Mouse (Mus musculus): ENCODE measurements around the gene Acss1. TPM values are rescaled to one million over a fixed set of nuclear protein-coding genes. Genes with fewer than 3 reads are reported as not detected.

Gene Acss1
- polyA plus RNA-seq, 1 experiment from 2014 or later, result 12.3 TPM

DNA sequence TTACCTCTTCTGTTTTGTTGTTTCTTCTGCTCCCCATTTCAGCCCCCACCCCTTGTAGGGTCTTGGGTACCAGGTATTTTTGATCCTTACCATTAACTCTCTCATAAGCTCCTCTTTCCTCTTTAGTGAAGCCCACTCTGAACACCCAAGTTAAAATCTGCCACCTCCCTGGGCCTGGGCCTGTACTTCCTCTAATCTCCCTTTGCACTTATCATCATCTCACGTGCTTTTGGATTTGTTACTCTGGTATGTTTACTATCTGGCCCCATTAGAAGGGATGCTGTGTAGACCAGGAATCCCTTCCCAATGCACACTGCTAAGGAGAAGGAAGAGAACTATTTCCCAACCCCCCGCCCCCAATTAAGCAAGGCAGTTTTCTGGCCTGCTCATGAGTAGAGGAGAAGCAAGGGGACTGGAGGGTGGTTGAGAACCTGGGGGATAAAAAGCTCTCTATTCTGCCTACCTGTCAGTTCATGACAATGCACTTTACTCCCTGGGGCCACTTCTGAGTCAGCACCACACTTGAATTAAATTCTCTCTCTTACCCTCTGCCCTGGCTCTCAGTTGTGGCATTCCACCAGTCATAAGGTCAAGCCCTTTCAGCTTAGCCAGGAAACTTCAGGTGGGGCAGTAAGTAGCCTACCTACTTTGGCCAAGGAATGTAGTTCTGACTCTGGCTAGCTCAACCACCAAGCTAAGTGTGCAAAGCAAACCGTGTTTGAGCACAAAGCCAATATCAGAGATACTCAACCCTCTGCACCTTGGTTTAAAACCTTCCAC, 72.7 kb downstream of the Acss1 start:
- no peak overlapping the region for H3K4me3 ChIP-seq (replicated peaks)
- H3K9me3 ChIP-seq (replicated peaks), result no peaks in the 10 kb centered on the region
- H3K4me2 ChIP-seq, result no peak overlapping the region
- ATAC-seq (ENCODE audit: low FRiP score), result no peak
- no peaks in the 10 kb centered on the region for H3K4me1 ChIP-seq
- H3K36me3 ChIP-seq, result peaks cover 32% of the 10 kb centered on the region
- no peak overlapping the region for H3K27ac ChIP-seq (replicated peaks)
- WGBS, result 94% methylated on average over 3 of the region's 3 CpGs
- no peak overlapping the region for H3K9ac ChIP-seq (replicated peaks)
- no peaks in the 10 kb centered on the region for H3K27me3 ChIP-seq (replicated peaks)

DNA sequence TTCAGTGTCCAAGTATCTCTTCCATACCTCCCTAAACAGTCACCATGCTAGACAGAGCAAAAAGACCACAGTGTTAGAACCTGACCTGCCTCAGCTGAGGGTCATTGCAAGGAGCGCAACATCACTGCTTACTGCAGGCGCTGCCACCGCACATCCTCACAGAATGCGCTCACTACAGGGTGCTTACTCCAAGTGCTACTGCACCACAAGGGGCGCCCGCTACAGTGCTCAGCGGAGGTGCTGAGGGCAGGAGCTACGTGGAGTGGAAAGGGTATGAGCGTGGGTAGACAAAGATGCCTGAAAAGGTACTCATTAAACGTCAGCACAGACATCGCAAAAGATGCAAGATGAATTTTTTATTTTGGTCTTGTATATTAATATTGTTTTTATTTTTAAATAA, 79.2 kb downstream of the Acss1 start:
- no peak for ATAC-seq (ENCODE audit: low FRiP score)
- H3K36me3 ChIP-seq, result peaks cover 72% of the 10 kb centered on the region
- WGBS, result 83% methylated on average over 11 of the region's 11 CpGs
- no peak overlapping the region for H3K27ac ChIP-seq (replicated peaks)
- H3K4me1 ChIP-seq, result no peaks in the 10 kb centered on the region
- H3K4me3 ChIP-seq (replicated peaks), result no peak overlapping the region
- no peaks in the 10 kb centered on the region for H3K27me3 ChIP-seq (replicated peaks)
- H3K9me3 ChIP-seq (replicated peaks), result no peaks in the 10 kb centered on the region
- H3K4me2 ChIP-seq, result no peak overlapping the region
- H3K9ac ChIP-seq (replicated peaks), result no peak overlapping the region

DNA sequence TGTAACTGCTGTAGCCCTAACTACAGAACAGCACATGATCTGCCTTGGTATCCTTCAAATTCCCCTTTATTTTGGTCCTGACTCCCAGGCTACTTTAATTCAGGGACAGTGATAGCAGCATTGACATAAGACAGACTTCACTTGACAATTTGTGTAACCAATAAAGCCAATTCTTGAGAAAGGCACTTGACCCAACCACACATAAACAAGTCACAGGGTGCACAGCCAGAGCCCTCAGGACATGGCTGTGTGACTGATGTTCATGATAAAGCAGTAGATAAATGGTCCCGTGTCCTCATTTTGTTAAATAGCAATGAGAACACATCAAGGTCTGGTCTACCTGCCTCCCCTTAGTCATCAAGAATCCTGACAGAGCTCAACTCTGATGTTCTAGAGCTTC, 88.7 kb downstream of the Acss1 start:
- no peak overlapping the region for H3K27ac ChIP-seq (replicated peaks)
- H3K9me3 ChIP-seq (replicated peaks), result no peaks in the 10 kb centered on the region
- H3K4me3 ChIP-seq (replicated peaks), result no peak overlapping the region
- no peak overlapping the region for H3K9ac ChIP-seq (replicated peaks)
- peaks cover 24% of the 10 kb centered on the region for H3K36me3 ChIP-seq
- H3K4me1 ChIP-seq, result no peaks in the 10 kb centered on the region
- ATAC-seq (ENCODE audit: low FRiP score), result no peak
- H3K4me2 ChIP-seq, result no peak overlapping the region
- WGBS, result 86% methylated on average over 1 of the region's 1 CpGs
- H3K27me3 ChIP-seq (replicated peaks), result no peaks in the 10 kb centered on the region

DNA sequence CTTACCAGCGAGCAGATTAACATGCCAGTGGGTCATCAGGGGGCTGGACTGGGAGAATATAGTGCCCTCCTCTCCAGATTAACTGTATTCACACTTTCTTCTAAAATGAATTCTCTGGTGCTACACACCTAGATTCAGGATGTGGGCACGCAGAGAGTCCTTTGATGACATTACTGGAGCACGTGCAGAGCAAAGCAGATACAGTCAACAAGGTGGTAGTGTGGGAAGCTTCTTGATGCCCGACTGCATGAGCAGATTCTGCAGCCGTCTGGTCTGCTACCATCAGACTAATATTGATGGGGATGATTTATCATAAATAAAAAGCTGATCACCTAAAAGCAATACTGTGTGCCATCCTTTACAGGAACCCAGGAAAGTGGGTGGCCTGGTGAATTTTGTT, 89.7 kb downstream of the Acss1 start:
- Histone ChIP-seq H3K27ac (replicated peaks) (no peak overlapping the region), H3K36me3 (peaks cover 14% of the 10 kb centered on the region), H3K9me3 (replicated peaks) (no peaks in the 10 kb centered on the region), H3K4me1 (no peaks in the 10 kb centered on the region), H3K4me3 (replicated peaks) (no peak overlapping the region), H3K27me3 (replicated peaks) (no peaks in the 10 kb centered on the region), H3K4me2 (no peak overlapping the region), H3K9ac (replicated peaks) (no peak overlapping the region)
- WGBS, result 88% methylated on average over 5 of the region's 5 CpGs
- no peak for ATAC-seq (ENCODE audit: low FRiP score)

DNA sequence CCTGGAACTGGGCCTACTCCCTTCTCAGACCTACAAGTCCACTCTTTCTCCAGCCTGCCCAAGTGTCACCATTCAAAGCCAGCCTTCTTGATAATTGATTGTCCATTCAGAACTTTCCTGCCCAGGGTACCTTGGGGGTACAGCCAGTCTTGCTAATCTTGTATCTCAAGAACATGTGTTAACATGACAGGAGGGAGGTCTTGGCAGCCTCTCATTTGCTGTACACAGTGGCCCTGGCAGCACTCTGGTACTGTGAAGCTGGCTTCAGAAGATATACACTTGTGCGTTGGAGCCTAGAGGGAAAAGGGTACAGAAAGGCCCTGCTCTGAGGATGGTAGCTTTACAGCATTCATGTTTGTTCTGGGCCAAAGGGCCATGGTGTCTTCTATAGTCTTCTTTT, 92.0 kb downstream of the Acss1 start:
- Histone ChIP-seq H3K4me1 (no peaks in the 10 kb centered on the region), H3K4me3 (replicated peaks) (no peak overlapping the region), H3K27me3 (replicated peaks) (no peaks in the 10 kb centered on the region), H3K4me2 (no peak overlapping the region), H3K36me3 (peaks cover 3% of the 10 kb centered on the region; the same call in 1 of the 2 replicates), H3K9me3 (replicated peaks) (no peaks in the 10 kb centered on the region), H3K27ac (replicated peaks) (no peak overlapping the region), H3K9ac (replicated peaks) (no peak overlapping the region)
- ATAC-seq (ENCODE audit: low FRiP score), result no peak
- 97% methylated on average over 1 of the region's 1 CpGs for WGBS

DNA sequence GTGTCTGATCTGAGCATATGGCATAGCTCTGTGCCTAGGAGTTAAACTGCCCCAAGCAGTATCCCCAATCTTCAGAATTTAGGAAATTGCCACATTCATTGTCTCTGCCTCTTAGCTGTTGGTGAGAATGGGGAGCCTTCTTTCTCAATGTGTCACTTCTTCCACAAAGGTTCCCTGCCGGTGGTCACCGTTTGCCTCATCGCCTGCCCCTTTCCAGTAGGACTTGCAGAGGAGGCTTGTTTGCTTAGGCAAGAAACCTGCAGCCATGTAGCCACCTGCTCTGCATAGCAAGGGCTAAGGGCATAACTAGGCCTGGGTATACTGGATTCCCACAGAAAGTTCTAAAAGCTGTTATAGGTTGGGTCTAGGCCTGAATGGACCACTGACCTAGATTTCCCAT, 95.8 kb downstream of the Acss1 start:
- Histone ChIP-seq H3K9me3 (replicated peaks) (no peaks in the 10 kb centered on the region), H3K27ac (replicated peaks) (no peak overlapping the region), H3K4me1 (no peaks in the 10 kb centered on the region), H3K4me2 (no peak overlapping the region), H3K9ac (replicated peaks) (no peak overlapping the region), H3K27me3 (replicated peaks) (no peaks in the 10 kb centered on the region), H3K36me3 (peaks cover under 1% of the 10 kb centered on the region; the same call in 1 of the 2 replicates), H3K4me3 (replicated peaks) (no peak overlapping the region)
- no peak for ATAC-seq (ENCODE audit: low FRiP score)
- 91% methylated on average over 3 of the region's 3 CpGs for WGBS

DNA sequence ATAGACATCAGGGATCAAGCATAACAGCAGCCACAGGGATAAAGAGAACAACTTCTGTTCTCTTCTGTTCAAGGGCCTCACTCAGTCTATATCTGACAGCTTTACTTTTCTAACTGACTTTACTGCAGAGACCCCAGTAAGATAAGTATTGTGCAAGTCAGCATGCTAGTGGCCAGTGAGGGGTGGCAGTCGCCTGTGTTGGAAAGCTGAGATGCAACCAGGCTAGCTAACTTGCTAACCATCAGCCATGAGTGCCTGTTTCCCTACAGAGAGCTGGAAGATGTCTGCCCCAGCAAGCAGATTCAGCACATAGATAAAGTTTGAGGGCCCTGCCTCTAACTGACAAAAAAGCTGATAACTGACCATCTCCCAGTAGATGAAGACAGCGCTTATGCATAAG, 97.5 kb downstream of the Acss1 start:
- no peak overlapping the region for H3K27ac ChIP-seq (replicated peaks)
- no peaks in the 10 kb centered on the region for H3K4me1 ChIP-seq
- WGBS, result 92% methylated on average over 2 of the region's 2 CpGs
- no peak overlapping the region for H3K4me2 ChIP-seq
- H3K27me3 ChIP-seq (replicated peaks), result no peaks in the 10 kb centered on the region
- no peak overlapping the region for H3K4me3 ChIP-seq (replicated peaks)
- H3K9me3 ChIP-seq (replicated peaks), result no peaks in the 10 kb centered on the region
- H3K9ac ChIP-seq (replicated peaks), result no peak overlapping the region
- H3K36me3 ChIP-seq, result no peaks in the 10 kb centered on the region; the same call in 1 of the 2 replicates
- ATAC-seq (ENCODE audit: low FRiP score), result no peak

DNA sequence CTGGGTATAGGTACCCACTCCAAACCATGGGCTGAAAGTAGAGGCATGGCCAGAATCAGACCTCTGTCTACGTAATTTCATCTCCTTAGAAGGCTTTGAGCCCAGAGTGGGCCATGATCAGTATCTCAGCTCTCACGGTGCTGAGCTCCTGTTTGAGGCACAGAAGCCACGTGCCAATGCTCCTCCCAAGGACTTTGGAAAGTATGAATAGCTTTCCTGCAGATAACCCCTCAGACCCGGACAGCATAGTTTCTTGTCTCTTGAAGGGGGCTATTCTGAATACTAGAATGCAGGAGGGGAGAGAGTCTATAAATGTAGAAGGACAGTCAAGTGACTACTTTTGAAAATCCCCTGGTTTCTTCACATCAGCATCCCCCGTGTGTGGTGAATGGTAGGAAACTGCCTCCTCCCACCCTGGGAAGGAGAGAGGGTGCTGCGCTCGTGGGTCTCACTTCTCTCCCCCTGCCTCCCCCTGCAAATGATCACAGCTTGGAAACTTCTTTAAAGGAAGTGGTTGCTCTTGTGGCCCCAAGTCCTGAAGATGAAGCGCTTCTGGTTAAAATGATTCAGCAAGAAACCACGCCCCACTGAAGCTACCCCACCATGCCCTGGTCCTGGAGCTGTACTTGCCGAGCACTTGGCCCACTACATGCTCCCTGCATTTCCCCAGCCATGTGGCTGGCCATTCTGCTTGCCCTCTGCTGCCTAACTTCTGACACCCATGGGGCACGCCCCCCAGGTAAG, 98.3 kb downstream of the Acss1 start, which contains the start of gene Cst7:
Gene Cst7 (plus strand): TSS at position 569 of the 744 bp plus-strand sequence.
- Histone ChIP-seq H3K27ac (replicated peaks) (no peak within 1 kb of the TSS), H3K4me3 (replicated peaks) (no peak within 1 kb of the TSS)
- 79% methylated on average over 11 of the region's 11 CpGs for WGBS

More for the DNA sequence above, 98.3 kb downstream of the Acss1 start, which contains the start of gene Cst7:
- Histone ChIP-seq H3K4me2 (no peak within 1 kb of the TSS), H3K9ac (replicated peaks) (no peak within 1 kb of the TSS), H3K36me3 (no peaks in the 10 kb centered on the region; the same call in 1 of the 2 replicates), H3K9me3 (replicated peaks) (no peaks in the 10 kb centered on the region), H3K27me3 (replicated peaks) (no peaks in the 10 kb centered on the region), H3K4me1 (no peaks in the 10 kb centered on the region)
- ATAC-seq (ENCODE audit: low FRiP score), result no peak

Other genes starting within 250 kb of the Acss1 start
- gene Zfp442, start 217.0 kb downstream of the Acss1 start, polyA plus RNA-seq (2015; fragmentation: Nextera tagmentation; extraction: Ambion mirVana), result 8.0 and 9.1 TPM in 2 replicates
- 0.15 TPM in 1 of 2 replicates, not detected in the other for gene Zfp345, start 183.4 kb downstream of the Acss1 start, polyA plus RNA-seq (2015; fragmentation: Nextera tagmentation; extraction: Ambion mirVana)
- gene Cst7, start 98.1 kb downstream of the Acss1 start, polyA plus RNA-seq (2015; fragmentation: Nextera tagmentation; extraction: Ambion mirVana), result 0.15 and 2.9 TPM in 2 replicates
- 45.4 and 46.1 TPM in 2 replicates for gene Apmap, start 59.9 kb downstream of the Acss1 start, polyA plus RNA-seq (2015; fragmentation: Nextera tagmentation; extraction: Ambion mirVana)
- gene Vsx1, start 20.9 kb upstream of the Acss1 start, polyA plus RNA-seq (2015; fragmentation: Nextera tagmentation; extraction: Ambion mirVana), result 0.04 and 0.05 TPM in 2 replicates
- 72.6 and 78.2 TPM in 2 replicates for gene Entpd6, start 80.5 kb upstream of the Acss1 start, polyA plus RNA-seq (2015; fragmentation: Nextera tagmentation; extraction: Ambion mirVana)
- 153 and 158 TPM in 2 replicates for gene Pygb, start 118.2 kb upstream of the Acss1 start, polyA plus RNA-seq (2015; fragmentation: Nextera tagmentation; extraction: Ambion mirVana)
- 126 and 148 TPM in 2 replicates for gene Abhd12, start 236.2 kb upstream of the Acss1 start, polyA plus RNA-seq (2015; fragmentation: Nextera tagmentation; extraction: Ambion mirVana)
- gene Gins1, start 236.9 kb upstream of the Acss1 start, polyA plus RNA-seq (2015; fragmentation: Nextera tagmentation; extraction: Ambion mirVana), result 12.8 and 16.1 TPM in 2 replicates

Data from neural tube, embryonic 15.5 days (tissue).